In genomic region chr10:127349810-127350209, GRCm38 (mm10) we compare ENCODE assay signal across 28 mouse cellular contexts. TPM values are rescaled to one million over a fixed set of nuclear protein-coding genes. Genes with fewer than 3 reads are reported as not detected.
DNase-seq lines count a peak whose midpoint lies in the region; ATAC-seq and TF ChIP-seq lines count a peak whose summit lies in the region.
"Had no signal": no experiment of that assay in that cellular context is flagged by ENCODE, and none has a peak within 500 bp of the region (broad histone marks: within the 10 kb centered on the region; RNA-seq: fewer than 3 reads in every experiment).

No protein-coding gene starts in this region.

- no peak overlapping the region for H3K4me2 ChIP-seq in forebrain, embryonic 11.5 days (ENCODE audit: low read depth, low read length, severe bottlenecking)
- H3K4me2 ChIP-seq in forebrain, embryonic 14.5 days (ENCODE audit: low read length) = no peak overlapping the region
- peak overlapping the region; percentile 66 for H3K4me2 ChIP-seq in liver, postnatal 0 days (ENCODE audit: low read depth, low read length)
- no peak overlapping the region for H3K4me2 ChIP-seq in liver, embryonic 12.5 days

- ATAC-seq in forebrain, embryonic 11.5 days (replicated peaks; ENCODE audit: low FRiP score) = 0 out of 2 replicates have a peak, but pooled peaks have one; percentile 11
- ATAC-seq in forebrain, embryonic 14.5 days = no peak
- no peak for ATAC-seq in liver, postnatal 0 days
- no peak for ATAC-seq in liver, embryonic 12.5 days

- TF ChIP-seq CTCF in left cerebral cortex, adult 2 months (IDR thresholded peaks at IDR 0.05) = no peak
- no peak for TF ChIP-seq CTCF in liver, postnatal 0 days (IDR thresholded peaks at IDR 0.05; ENCODE audit: low read depth)

- TF ChIP-seq EP300 in liver, postnatal 0 days (IDR thresholded peaks at IDR 0.05; ENCODE audit: low read depth) = no peak

- H3K27me3 ChIP-seq in forebrain, embryonic 11.5 days (ENCODE audit: control insufficient read depth, insufficient read depth, low read length) = no peaks in the 10 kb centered on the region
- no peaks in the 10 kb centered on the region for H3K27me3 ChIP-seq in forebrain, embryonic 14.5 days (replicated peaks; ENCODE audit: control insufficient read depth, insufficient read depth, low read length)
- H3K27me3 ChIP-seq in liver, postnatal 0 days (ENCODE audit: insufficient read depth, low read length) = no peaks in the 10 kb centered on the region
- peaks cover 18% of the 10 kb centered on the region for H3K27me3 ChIP-seq in liver, embryonic 12.5 days (replicated peaks)
- H3K27me3 ChIP-seq: heart, embryonic 15.5 days; limb, embryonic 15.5 days had no signal

- H3K36me3 ChIP-seq in forebrain, embryonic 11.5 days (ENCODE audit: control insufficient read depth, insufficient read depth, low read length) = no peaks in the 10 kb centered on the region
- no peaks in the 10 kb centered on the region for H3K36me3 ChIP-seq in forebrain, embryonic 14.5 days (ENCODE audit: control insufficient read depth, insufficient read depth, low read length)
- H3K36me3 ChIP-seq in liver, postnatal 0 days (replicated peaks; ENCODE audit: insufficient read depth, low read length) = no peaks in the 10 kb centered on the region
- H3K36me3 ChIP-seq in liver, embryonic 12.5 days = no peaks in the 10 kb centered on the region
- H3K36me3 ChIP-seq: heart, embryonic 10.5 days; heart, embryonic 15.5 days; limb, embryonic 10.5 days; limb, embryonic 15.5 days; midbrain, embryonic 13.5 days; neural tube, embryonic 13.5 days had no signal

- H3K9me3 ChIP-seq in forebrain, embryonic 11.5 days (ENCODE audit: control insufficient read depth, low read length) = no peaks in the 10 kb centered on the region
- H3K9me3 ChIP-seq in forebrain, embryonic 14.5 days (replicated peaks; ENCODE audit: control insufficient read depth, low read length) = no peaks in the 10 kb centered on the region
- H3K9me3 ChIP-seq in liver, postnatal 0 days (ENCODE audit: low read length) = no peaks in the 10 kb centered on the region
- H3K9me3 ChIP-seq in liver, embryonic 12.5 days (replicated peaks) = no peaks in the 10 kb centered on the region
- H3K9me3 ChIP-seq: heart, embryonic 10.5 days; heart, embryonic 15.5 days; limb, embryonic 10.5 days; limb, embryonic 15.5 days; midbrain, embryonic 13.5 days; neural tube, embryonic 13.5 days had no signal

- no peak overlapping the region for H3K4me3 ChIP-seq in forebrain, embryonic 11.5 days (ENCODE audit: low read depth, low read length)
- no peak overlapping the region for H3K4me3 ChIP-seq in forebrain, embryonic 14.5 days (ENCODE audit: low read depth, low read length)
- no peak overlapping the region for H3K4me3 ChIP-seq in left cerebral cortex, adult 2 months
- H3K4me3 ChIP-seq in liver, postnatal 0 days (ENCODE audit: low read depth, low read length) = peak overlapping the region; percentile 38; the same call in 1 of the 2 replicates
- no peak overlapping the region for H3K4me3 ChIP-seq in liver, embryonic 12.5 days
- H3K4me3 ChIP-seq: erythroblast, embryonic 14.5 days; forebrain, embryonic 13.5 days; limb, embryonic 15.5 days; midbrain, embryonic 13.5 days had no signal

- intact Hi-C loops in left cerebral cortex, adult 2 months (cut with DNase I) = loop anchor here (1.0 to 5.0 kb wide), 3 partner anchors 30 to 132 kb away; partner anchors contain the start of gene R3hdm2
- intact Hi-C loops in left cerebral cortex, postnatal 4 days (cut with DNase I) = no loop called here

- DNase-seq in forebrain, embryonic 11.5 days (ENCODE audit: low spot score) = no peak
- no peak for DNase-seq in forebrain, embryonic 14.5 days (ENCODE audit: low spot score)
- DNase-seq in left cerebral cortex, adult 2 months (ENCODE audit: extremely low spot score in 1 of 2, low spot score in 2 of 2) = no peak
- DNase-seq in left cerebral cortex, postnatal 4 days = no peak
- no peak for DNase-seq in liver, postnatal 0 days
- peak; percentile 73 for DNase-seq in telencephalon, adult 2 months (ENCODE audit: low read depth, low spot score)
- DNase-seq: layer of hippocampus, postnatal 36 days had no signal

- WGBS in forebrain, embryonic 11.5 days = 79% methylated on average over 8 of the region's 8 CpGs
- WGBS in forebrain, embryonic 14.5 days = 84% methylated on average over 8 of the region's 8 CpGs
- 51% methylated on average over 8 of the region's 8 CpGs for WGBS in liver, postnatal 0 days (ENCODE audit: insufficient replicate concordance)
- WGBS in liver, embryonic 12.5 days (ENCODE audit: insufficient replicate concordance) = 65% methylated on average over 8 of the region's 8 CpGs

- H3K4me1 ChIP-seq in forebrain, embryonic 11.5 days (replicated peaks; ENCODE audit: control insufficient read depth, insufficient read depth, low read length) = peaks cover 2% of the 10 kb centered on the region; the same call in 1 of the 2 replicates
- no peaks in the 10 kb centered on the region for H3K4me1 ChIP-seq in forebrain, embryonic 14.5 days (ENCODE audit: control insufficient read depth, insufficient read depth, low read length)
- peaks cover 12% of the 10 kb centered on the region for H3K4me1 ChIP-seq in liver, postnatal 0 days (ENCODE audit: insufficient read depth)
- peaks cover 13% of the 10 kb centered on the region for H3K4me1 ChIP-seq in liver, embryonic 12.5 days

- no peak overlapping the region for H3K9ac ChIP-seq in forebrain, embryonic 11.5 days (ENCODE audit: low read length)
- H3K9ac ChIP-seq in forebrain, embryonic 14.5 days (ENCODE audit: low read length) = no peak overlapping the region
- peak overlapping the region; percentile 71 for H3K9ac ChIP-seq in liver, postnatal 0 days (replicated peaks)
- H3K9ac ChIP-seq in liver, embryonic 12.5 days = no peak overlapping the region
- H3K9ac ChIP-seq: forebrain, embryonic 13.5 days; heart, embryonic 15.5 days; limb, embryonic 15.5 days; midbrain, embryonic 13.5 days; neural tube, embryonic 13.5 days had no signal

- no peak overlapping the region for H3K27ac ChIP-seq in forebrain, embryonic 11.5 days (ENCODE audit: low read depth, low read length)
- no peak overlapping the region for H3K27ac ChIP-seq in forebrain, embryonic 14.5 days (ENCODE audit: low read depth, low read length)
- peak overlapping the region; percentile 86 for H3K27ac ChIP-seq in left cerebral cortex, adult 2 months
- H3K27ac ChIP-seq in liver, postnatal 0 days (ENCODE audit: low read depth) = peak overlapping the region; percentile 93
- H3K27ac ChIP-seq in liver, embryonic 12.5 days = no peak overlapping the region
- H3K27ac ChIP-seq: forebrain, embryonic 13.5 days; heart, embryonic 15.5 days; limb, embryonic 15.5 days; macrophage; midbrain, embryonic 13.5 days; neural tube, embryonic 13.5 days had no signal

RNA-seq across cellular contexts. Expression of gene Inhbe, which starts 4.4 kb away (rescaled TPM):
- polyA plus RNA-seq in forebrain, embryonic 11.5 days (2014; fragmentation: Nextera tagmentation; extraction: Ambion mirVana) = 0.05 and 0.07 TPM in 2 replicates
- not detected in 2 replicates for polyA plus RNA-seq in forebrain, embryonic 14.5 days (2014; fragmentation: Nextera tagmentation; extraction: Ambion mirVana)
- total RNA-seq in left cerebral cortex, adult 2 months (2021) = under 1 TPM in 1 of 2 experiments, not detected in 1; 0.29 TPM
- not detected for total RNA-seq in left cerebral cortex, postnatal 4 days (2021)
- 18.4 and 29.0 TPM in 2 replicates for polyA plus RNA-seq in liver, postnatal 0 days (2015; fragmentation: Nextera tagmentation; extraction: Ambion mirVana)
- polyA plus RNA-seq in liver, embryonic 12.5 days (2016; fragmentation: Nextera tagmentation; extraction: Ambion mirVana) = 0.10 and 0.16 TPM in 2 replicates
- total RNA-seq: gastrocnemius, postnatal 10 days; heart, postnatal 25 days; layer of hippocampus, adult 8-10 months; layer of hippocampus, postnatal 36 days; megakaryocyte-erythroid progenitor cell, adult 5-6 weeks had no signal
- polyA plus RNA-seq: embryonic facial prominence, embryonic 14.5 days; erythroblast, embryonic 14.5 days; heart, embryonic 10.5 days; intestine, embryonic 14.5 days; kidney, embryonic 16.5 days; macrophage; midbrain, embryonic 13.5 days; neural tube, embryonic 13.5 days had no signal

RNA-seq across cellular contexts. Expression of gene Gli1, which starts 8.0 kb away (rescaled TPM):
- 6.1 and 6.5 TPM in 2 replicates for polyA plus RNA-seq in forebrain, embryonic 11.5 days (2014; fragmentation: Nextera tagmentation; extraction: Ambion mirVana)
- 0.55 and 1.0 TPM in 2 replicates for polyA plus RNA-seq in forebrain, embryonic 14.5 days (2014; fragmentation: Nextera tagmentation; extraction: Ambion mirVana)
- total RNA-seq in left cerebral cortex, adult 2 months (2021) = 1 to 10 TPM; 3.3 to 4.5 TPM
- total RNA-seq in left cerebral cortex, postnatal 4 days (2021) = 1 to 10 TPM; 2.8 to 4.1 TPM
- 0.04 TPM in 2 replicates for polyA plus RNA-seq in liver, postnatal 0 days (2015; fragmentation: Nextera tagmentation; extraction: Ambion mirVana)
- polyA plus RNA-seq in liver, embryonic 12.5 days (2016; fragmentation: Nextera tagmentation; extraction: Ambion mirVana) = 0.94 and 1.1 TPM in 2 replicates
- total RNA-seq: megakaryocyte-erythroid progenitor cell, adult 5-6 weeks had no signal
- polyA plus RNA-seq: erythroblast, embryonic 14.5 days; macrophage had no signal

RNA-seq across cellular contexts. Expression of gene Inhbc, which starts 20.4 kb away (rescaled TPM):
- polyA plus RNA-seq in forebrain, embryonic 11.5 days (2014; fragmentation: Nextera tagmentation; extraction: Ambion mirVana) = not detected in 2 replicates
- not detected in 2 replicates for polyA plus RNA-seq in forebrain, embryonic 14.5 days (2014; fragmentation: Nextera tagmentation; extraction: Ambion mirVana)
- not detected for total RNA-seq in left cerebral cortex, adult 2 months (2021)
- not detected for total RNA-seq in left cerebral cortex, postnatal 4 days (2021)
- 21.0 and 27.2 TPM in 2 replicates for polyA plus RNA-seq in liver, postnatal 0 days (2015; fragmentation: Nextera tagmentation; extraction: Ambion mirVana)
- polyA plus RNA-seq in liver, embryonic 12.5 days (2016; fragmentation: Nextera tagmentation; extraction: Ambion mirVana) = 1.1 and 1.5 TPM in 2 replicates
- total RNA-seq: gastrocnemius, postnatal 10 days; heart, postnatal 25 days; layer of hippocampus, adult 8-10 months; layer of hippocampus, postnatal 36 days; megakaryocyte-erythroid progenitor cell, adult 5-6 weeks had no signal
- polyA plus RNA-seq: embryonic facial prominence, embryonic 14.5 days; erythroblast, embryonic 14.5 days; forebrain, embryonic 13.5 days; gonadal fat pad, adult 2 months; heart, embryonic 15.5 days; hindbrain, embryonic 11.5 days; hindbrain, embryonic 16.5 days; intestine, embryonic 14.5 days; limb, embryonic 15.5 days; lung, adult 2 months; macrophage; midbrain, embryonic 13.5 days; neural tube, embryonic 13.5 days had no signal

RNA-seq across cellular contexts. Expression of gene Arhgap9, which starts 28.0 kb away (rescaled TPM):
- polyA plus RNA-seq in forebrain, embryonic 11.5 days (2014; fragmentation: Nextera tagmentation; extraction: Ambion mirVana) = 0.88 and 1.7 TPM in 2 replicates
- 0.70 and 1.2 TPM in 2 replicates for polyA plus RNA-seq in forebrain, embryonic 14.5 days (2014; fragmentation: Nextera tagmentation; extraction: Ambion mirVana)
- 1 to 10 TPM in 1 of 2 experiments, under 1 TPM in 1; 0.47 to 1.2 TPM for total RNA-seq in left cerebral cortex, adult 2 months (2021)
- 1 to 10 TPM in 1 of 2 experiments, under 1 TPM in 1; 0.56 to 1.1 TPM for total RNA-seq in left cerebral cortex, postnatal 4 days (2021)
- polyA plus RNA-seq in liver, postnatal 0 days (2015; fragmentation: Nextera tagmentation; extraction: Ambion mirVana) = 13.5 and 14.8 TPM in 2 replicates
- polyA plus RNA-seq in liver, embryonic 12.5 days (2016; fragmentation: Nextera tagmentation; extraction: Ambion mirVana) = 15.9 and 16.9 TPM in 2 replicates

RNA-seq across cellular contexts. Expression of gene R3hdm2, which starts 30.3 kb away (rescaled TPM):
- 34.7 and 44.6 TPM in 2 replicates for polyA plus RNA-seq in forebrain, embryonic 11.5 days (2014; fragmentation: Nextera tagmentation; extraction: Ambion mirVana)
- polyA plus RNA-seq in forebrain, embryonic 14.5 days (2014; fragmentation: Nextera tagmentation; extraction: Ambion mirVana) = 24.2 and 32.4 TPM in 2 replicates
- total RNA-seq in left cerebral cortex, adult 2 months (2021) = 100 to 1,000 TPM; 365 to 382 TPM
- 100 to 1,000 TPM; 158 to 165 TPM for total RNA-seq in left cerebral cortex, postnatal 4 days (2021)
- 16.6 and 17.3 TPM in 2 replicates for polyA plus RNA-seq in liver, postnatal 0 days (2015; fragmentation: Nextera tagmentation; extraction: Ambion mirVana)
- 16.7 and 19.0 TPM in 2 replicates for polyA plus RNA-seq in liver, embryonic 12.5 days (2016; fragmentation: Nextera tagmentation; extraction: Ambion mirVana)

Comparison
In these comparisons a context has a peak if more than half of its experiments do, and no peak if none do; other contexts are left out.
1. H3K27ac ChIP-seq: peak in left cerebral cortex, adult 2 months (single experiment) and liver, postnatal 0 days (single experiment); none in forebrain, embryonic 11.5 days (single experiment), forebrain, embryonic 14.5 days (single experiment) and liver, embryonic 12.5 days (single experiment).
2. RNA of gene Inhbe, which starts 4.4 kb away (polyA plus RNA-seq): 18.4 to 29.0 TPM in liver, postnatal 0 days; 0.10 to 0.16 TPM in liver, embryonic 12.5 days, 0.05 to 0.07 TPM in forebrain, embryonic 11.5 days and not detected in forebrain, embryonic 14.5 days; every median in the first group is over 10 times any median in the second.